Mouse (Mus musculus): Measurements from ENCODE around the gene Sf3b4. TPM values are rescaled to one million over a fixed set of nuclear protein-coding genes. Genes with fewer than 3 reads are reported as not detected.
A peak's percentile ranks its signal among the peaks of the same experiment; 100 is the strongest.
"Not testable (repeated sequence)": the region's sequence is repeated elsewhere in the genome, so short reads cannot be mapped to it uniquely, and the experiment has no call there.

Sf3b4 gene
- polyA plus RNA-seq, 1 experiment from 2014 or later, result 173 TPM

GRCm38 (mm10) chr3:96198181-96198580 lies 26.0 kb downstream of the Sf3b4 start:
- WGBS, result 3% methylated on average over 6 of the region's 6 CpGs
- Histone ChIP-seq H3K9ac (replicated peaks) (no peak overlapping the region), H3K4me2 (replicated peaks) (peak overlapping the region; percentile 96), H3K27me3 (peaks cover 19% of the 10 kb centered on the region; the same call in 1 of the 2 replicates), H3K4me1 (peaks cover 14% of the 10 kb centered on the region), H3K4me3 (peak overlapping the region; percentile 65; the same call in 1 of the 2 replicates), H3K36me3 (peaks cover 4% of the 10 kb centered on the region; the same call in 1 of the 2 replicates), H3K27ac (replicated peaks) (no peak overlapping the region), H3K9me3 (no peaks in the 10 kb centered on the region)
- ATAC-seq (ENCODE audit: low FRiP score, low read depth), result no peak

DNA sequence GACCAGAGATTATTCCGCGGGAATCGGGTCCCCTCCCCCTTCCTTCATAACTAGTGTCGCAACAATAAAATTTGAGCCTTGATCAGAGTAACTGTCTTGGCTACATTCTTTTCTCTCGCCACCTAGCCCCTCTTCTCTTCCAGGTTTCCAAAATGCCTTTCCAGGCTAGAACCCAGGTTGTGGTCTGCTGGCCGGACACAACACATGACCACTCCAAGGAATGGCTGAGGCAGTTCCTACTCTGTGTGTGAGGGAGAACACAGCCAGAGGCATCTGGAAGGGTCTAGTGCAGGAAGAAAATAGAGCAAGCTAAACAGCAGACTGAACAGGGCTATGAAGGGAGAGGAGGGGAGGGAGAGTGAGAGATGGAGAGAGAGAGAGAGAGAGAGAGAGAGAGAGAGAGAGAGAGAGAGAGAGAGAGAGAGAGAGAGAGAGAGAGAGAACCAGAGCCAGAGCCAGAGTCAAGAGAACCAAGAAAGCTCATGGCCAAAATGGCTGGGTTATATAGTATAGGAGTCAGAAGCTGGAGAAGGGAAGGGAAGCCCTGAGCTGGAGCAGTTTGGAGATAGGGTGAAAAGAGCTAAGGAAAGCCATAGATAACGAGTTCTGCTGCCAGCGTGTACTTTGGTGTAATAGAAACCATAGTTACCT lies 26.6 kb downstream of the Sf3b4 start:
- H3K9ac ChIP-seq (replicated peaks); H3K4me2 ChIP-seq (replicated peaks); H3K4me3 ChIP-seq; ATAC-seq (ENCODE audit: low FRiP score, low read depth); H3K36me3 ChIP-seq; H3K9me3 ChIP-seq; H3K27ac ChIP-seq (replicated peaks): not testable (repeated sequence)
- peaks cover 14% of the 10 kb centered on the region for H3K4me1 ChIP-seq
- 34% methylated on average over 8 of the region's 8 CpGs for WGBS
- peaks cover 19% of the 10 kb centered on the region; the same call in 1 of the 2 replicates for H3K27me3 ChIP-seq

- Histone ChIP-seq H3K27me3 (peaks cover 9% of the 10 kb centered on the region; the same call in 1 of the 2 replicates), H3K4me3 (no peak overlapping the region), H3K4me2 (replicated peaks) (no peak overlapping the region), H3K27ac (replicated peaks) (no peak overlapping the region), H3K9me3 (no peaks in the 10 kb centered on the region), H3K36me3 (0 out of 2 replicates have a peak, but pooled peaks cover 4% of the 10 kb centered on the region), H3K9ac (replicated peaks) (no peak overlapping the region), H3K4me1 (peaks cover 14% of the 10 kb centered on the region)
- no peak for ATAC-seq (ENCODE audit: low FRiP score, low read depth)
- 79% methylated on average over 2 of the region's 2 CpGs for WGBS
Measured at GRCm38 (mm10) chr3:96199731-96200130, 27.6 kb downstream of the Sf3b4 start.

DNA sequence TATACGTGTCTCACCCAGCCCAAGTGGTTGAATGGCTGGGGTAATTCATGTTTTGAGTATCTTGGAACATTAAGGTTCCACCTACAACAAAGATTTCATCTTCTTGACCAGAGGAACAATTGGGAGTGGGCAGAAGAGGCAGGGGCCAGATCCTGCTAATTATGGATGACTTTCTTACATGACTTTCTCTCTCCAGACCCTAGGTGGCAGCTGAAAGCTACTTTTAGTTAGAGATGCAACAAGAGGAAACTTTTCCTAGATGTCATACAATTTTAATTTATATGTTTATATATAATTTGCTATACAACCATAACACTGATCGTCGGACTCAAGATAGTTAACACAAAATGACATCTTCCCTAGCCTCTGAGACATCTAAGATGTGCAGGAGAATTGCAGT lies 35.7 kb downstream of the Sf3b4 start:
- 86% methylated on average over 3 of the region's 3 CpGs for WGBS
- ATAC-seq (ENCODE audit: low FRiP score, low read depth), result no peak

DNA sequence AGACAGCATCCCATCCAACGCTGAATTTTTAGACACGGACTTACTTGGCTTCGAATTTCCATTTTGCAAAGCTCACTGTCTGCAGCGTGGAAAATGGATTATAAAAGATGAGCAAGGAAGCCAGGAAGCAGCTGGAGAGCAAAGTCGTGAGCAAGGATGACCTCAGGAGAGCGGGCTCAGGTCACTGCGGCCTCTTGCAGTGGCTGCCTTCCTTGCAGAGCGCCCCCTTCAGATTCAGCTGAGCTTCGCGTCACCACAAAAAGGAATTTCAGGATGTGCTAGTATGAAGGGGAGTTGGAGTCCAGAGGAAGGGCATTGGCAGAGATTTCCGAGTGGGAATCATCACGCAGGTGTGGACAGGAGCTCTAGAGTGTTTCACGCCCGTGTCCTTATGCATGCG lies 37.1 kb downstream of the Sf3b4 start:
- H3K4me2 ChIP-seq (replicated peaks), result no peak overlapping the region
- WGBS, result 24% methylated on average over 15 of the region's 15 CpGs
- ATAC-seq (ENCODE audit: low FRiP score, low read depth), result no peak
- no peak overlapping the region for H3K9ac ChIP-seq (replicated peaks)
- no peaks in the 10 kb centered on the region for H3K36me3 ChIP-seq
- H3K27ac ChIP-seq (replicated peaks), result no peak overlapping the region
- H3K27me3 ChIP-seq, result no peaks in the 10 kb centered on the region
- no peaks in the 10 kb centered on the region for H3K9me3 ChIP-seq
- H3K4me3 ChIP-seq, result no peak overlapping the region
- no peaks in the 10 kb centered on the region for H3K4me1 ChIP-seq

More for the DNA sequence above, 35.7 kb downstream of the Sf3b4 start:
- Histone ChIP-seq H3K27me3 (no peaks in the 10 kb centered on the region), H3K36me3 (no peaks in the 10 kb centered on the region), H3K9me3 (no peaks in the 10 kb centered on the region), H3K4me2 (replicated peaks) (no peak overlapping the region), H3K4me3 (no peak overlapping the region), H3K4me1 (no peaks in the 10 kb centered on the region), H3K27ac (replicated peaks) (no peak overlapping the region), H3K9ac (replicated peaks) (no peak overlapping the region)

- no peaks in the 10 kb centered on the region for H3K36me3 ChIP-seq
- H3K4me3 ChIP-seq, result peak overlapping the region; percentile 61
- H3K27me3 ChIP-seq, result no peaks in the 10 kb centered on the region
- peak overlapping the region; percentile 98 for H3K27ac ChIP-seq (replicated peaks)
- peak overlapping the region; percentile 79 for H3K4me2 ChIP-seq (replicated peaks)
- H3K9ac ChIP-seq (replicated peaks), result peak overlapping the region; percentile 84
- WGBS, result 0% methylated on average over 12 of the region's 12 CpGs
- H3K4me1 ChIP-seq, result peaks cover 31% of the 10 kb centered on the region
- H3K9me3 ChIP-seq, result no peaks in the 10 kb centered on the region
- ATAC-seq (ENCODE audit: low FRiP score, low read depth), result peak; percentile 32
Measured at GRCm38 (mm10) chr3:96219191-96219641, 47.1 kb downstream of the Sf3b4 start.

GRCm38 (mm10) chr3:96219661-96220130 lies 47.6 kb downstream of the Sf3b4 start, which contains the start of the genes Bola1 and Hist2h2ab:
Gene Bola1, minus strand, starts transcription at chr3:96219709.
Gene Hist2h2ab, plus strand, starts transcription at chr3:96219865.
- WGBS, result under 1% methylated on average over 37 of the region's 37 CpGs
- no peaks in the 10 kb centered on the region for H3K9me3 ChIP-seq
- H3K27me3 ChIP-seq, result no peaks in the 10 kb centered on the region
- peak within 1 kb of the TSS; percentile 98 for H3K27ac ChIP-seq (replicated peaks)
- H3K4me2 ChIP-seq (replicated peaks), result peak within 1 kb of the TSS; percentile 79
- no peaks in the 10 kb centered on the region for H3K36me3 ChIP-seq
- peak; percentile 83 for ATAC-seq (ENCODE audit: low FRiP score, low read depth)
- peaks cover 34% of the 10 kb centered on the region for H3K4me1 ChIP-seq
- H3K9ac ChIP-seq (replicated peaks), result peak within 1 kb of the TSS; percentile 84
- H3K4me3 ChIP-seq, result peak within 1 kb of the TSS; percentile 61

DNA sequence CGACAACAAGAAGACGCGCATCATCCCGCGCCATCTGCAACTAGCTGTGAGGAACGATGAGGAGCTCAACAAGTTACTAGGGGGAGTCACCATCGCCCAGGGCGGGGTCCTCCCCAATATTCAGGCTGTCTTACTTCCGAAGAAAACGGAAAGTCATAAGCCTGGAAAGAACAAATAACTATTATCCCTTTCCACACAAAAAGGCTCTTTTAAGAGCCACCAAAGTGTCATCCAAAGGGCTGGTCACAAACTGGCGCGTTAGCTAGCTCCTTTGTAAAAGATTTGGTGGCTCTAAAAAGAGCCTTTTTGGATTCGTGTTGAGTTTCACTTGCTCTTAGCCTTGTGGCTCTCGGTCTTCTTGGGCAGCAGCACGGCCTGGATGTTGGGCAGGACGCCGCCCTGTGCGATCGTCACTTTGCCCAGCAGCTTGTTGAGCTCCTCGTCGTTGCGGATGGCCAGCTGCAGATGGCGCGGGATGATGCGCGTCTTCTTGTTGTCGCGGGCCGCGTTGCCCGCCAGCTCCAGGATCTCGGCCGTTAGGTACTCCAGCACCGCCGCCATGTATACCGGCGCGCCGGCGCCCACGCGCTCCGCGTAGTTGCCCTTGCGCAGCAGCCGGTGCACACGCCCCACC lies 48.1 kb downstream of the Sf3b4 start:
- not testable (repeated sequence) for H3K36me3 ChIP-seq, H3K27me3 ChIP-seq, H3K9me3 ChIP-seq
- ATAC-seq (ENCODE audit: low FRiP score, low read depth), result peak; percentile 20; the same call in 1 of the 2 replicates
- Histone ChIP-seq H3K27ac (replicated peaks) (peak overlapping the region; percentile 98), H3K4me3 (peak overlapping the region; percentile 61), H3K4me2 (replicated peaks) (peak overlapping the region; percentile 79), H3K4me1 (peaks cover 36% of the 10 kb centered on the region), H3K9ac (replicated peaks) (peak overlapping the region; percentile 84)
- WGBS, result under 1% methylated on average over 35 of the region's 47 CpGs

GRCm38 (mm10) chr3:96220765-96221639 lies 48.9 kb downstream of the Sf3b4 start, which contains the start of the genes Hist2h2ac and Hist2h2be:
Gene Hist2h2ac, minus strand, starts transcription at chr3:96220880.
Gene Hist2h2be, plus strand, starts transcription at chr3:96221119.
- peak within 1 kb of the TSS; percentile 79 for H3K4me2 ChIP-seq (replicated peaks)
- peak within 1 kb of the TSS; percentile 98 for H3K27ac ChIP-seq (replicated peaks)
- peaks cover 42% of the 10 kb centered on the region for H3K4me1 ChIP-seq
- no peaks in the 10 kb centered on the region for H3K27me3 ChIP-seq
- under 1% methylated on average over 43 of the region's 43 CpGs for WGBS
- peak; percentile 82 for ATAC-seq (ENCODE audit: low FRiP score, low read depth)
- no peaks in the 10 kb centered on the region for H3K36me3 ChIP-seq
- H3K4me3 ChIP-seq, result peak within 1 kb of the TSS; percentile 61
- H3K9ac ChIP-seq (replicated peaks), result peak within 1 kb of the TSS; percentile 84
- no peaks in the 10 kb centered on the region for H3K9me3 ChIP-seq

GRCm38 (mm10) chr3:96221640-96222038 lies 49.5 kb downstream of the Sf3b4 start:
- H3K27ac ChIP-seq (replicated peaks), result peak overlapping the region; percentile 98
- no peaks in the 10 kb centered on the region for H3K27me3 ChIP-seq
- H3K36me3 ChIP-seq, result no peaks in the 10 kb centered on the region
- 15% methylated on average over 9 of the region's 9 CpGs for WGBS
- ATAC-seq (ENCODE audit: low FRiP score, low read depth), result no peak
- peak overlapping the region; percentile 61 for H3K4me3 ChIP-seq
- H3K4me1 ChIP-seq, result peaks cover 46% of the 10 kb centered on the region
- H3K9me3 ChIP-seq, result no peaks in the 10 kb centered on the region
- H3K4me2 ChIP-seq (replicated peaks), result peak overlapping the region; percentile 79
- H3K9ac ChIP-seq (replicated peaks), result peak overlapping the region; percentile 84

DNA sequence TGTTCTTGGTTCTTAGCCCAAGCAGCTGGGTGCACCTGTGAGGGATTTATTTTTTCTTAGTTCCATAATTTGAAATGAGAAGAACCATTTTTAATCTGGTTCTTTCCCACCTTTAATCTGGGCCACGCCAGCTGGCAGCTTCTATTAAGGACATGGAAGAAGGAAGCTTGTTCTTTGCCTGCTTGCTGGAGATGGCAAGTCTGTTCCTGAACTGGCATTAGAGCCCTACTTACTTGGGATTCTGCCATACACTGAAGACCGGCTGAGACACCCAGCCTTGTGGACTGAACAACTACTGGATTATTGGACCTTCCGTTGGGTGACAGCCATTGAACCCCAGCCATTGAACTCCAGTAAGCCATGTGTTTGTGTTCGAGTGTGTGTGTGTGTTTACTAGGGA lies 50.6 kb downstream of the Sf3b4 start:
- Histone ChIP-seq H3K4me1 (peaks cover 46% of the 10 kb centered on the region), H3K4me3 (no peak overlapping the region), H3K36me3 (no peaks in the 10 kb centered on the region), H3K9me3 (no peaks in the 10 kb centered on the region), H3K9ac (replicated peaks) (peak overlapping the region; percentile 84; the same call in 1 of the 2 replicates), H3K4me2 (replicated peaks) (peak overlapping the region; percentile 79), H3K27ac (replicated peaks) (no peak overlapping the region), H3K27me3 (no peaks in the 10 kb centered on the region)
- ATAC-seq (ENCODE audit: low FRiP score, low read depth), result no peak
- 89% methylated on average over 4 of the region's 4 CpGs for WGBS

Measured in midbrain, embryonic 12.5 days (tissue).